Mouse (Mus musculus): ENCODE results near the gene Rassf5. TPM values are rescaled to one million over a fixed set of nuclear protein-coding genes. Genes with fewer than 3 reads are reported as not detected.

Rassf5 gene
- polyA plus RNA-seq, 1 experiment from 2014 or later, result 6.5 TPM

GRCm38 (mm10) chr1:131204461-131204860 lies 40.6 kb downstream of the Rassf5 start:
- WGBS, result 60% methylated on average over 8 of the region's 8 CpGs
- H3K9ac ChIP-seq, result no peak overlapping the region
- H3K27me3 ChIP-seq, result no peaks in the 10 kb centered on the region
- ATAC-seq (ENCODE audit: borderline replicate concordance, extremely low read depth, low FRiP score, low TSS enrichment), result no peak
- no peaks in the 10 kb centered on the region for H3K36me3 ChIP-seq
- H3K9me3 ChIP-seq, result no peaks in the 10 kb centered on the region
- H3K27ac ChIP-seq, result no peak overlapping the region
- H3K4me2 ChIP-seq, result no peak overlapping the region
- peaks cover 20% of the 10 kb centered on the region for H3K4me1 ChIP-seq
- H3K4me3 ChIP-seq, result no peak overlapping the region

GRCm38 (mm10) chr1:131201391-131201790 lies 43.7 kb downstream of the Rassf5 start:
- H3K36me3 ChIP-seq, result no peaks in the 10 kb centered on the region
- ATAC-seq (ENCODE audit: borderline replicate concordance, extremely low read depth, low FRiP score, low TSS enrichment), result no peak
- no peak overlapping the region for H3K9ac ChIP-seq
- H3K4me2 ChIP-seq, result no peak overlapping the region
- no peaks in the 10 kb centered on the region for H3K9me3 ChIP-seq
- H3K27ac ChIP-seq, result no peak overlapping the region
- H3K27me3 ChIP-seq, result no peaks in the 10 kb centered on the region
- H3K4me1 ChIP-seq, result peaks cover 17% of the 10 kb centered on the region
- WGBS, result 71% methylated on average over 4 of the region's 4 CpGs
- H3K4me3 ChIP-seq, result no peak overlapping the region

GRCm38 (mm10) chr1:131200588-131200987 lies 44.5 kb downstream of the Rassf5 start:
- 28% methylated on average over 10 of the region's 10 CpGs for WGBS

GRCm38 (mm10) chr1:131199976-131200375 lies 45.1 kb downstream of the Rassf5 start:
- H3K36me3 ChIP-seq, result no peaks in the 10 kb centered on the region
- no peak overlapping the region for H3K4me3 ChIP-seq
- H3K9ac ChIP-seq, result no peak overlapping the region
- peak; percentile 48; the same call in 1 of the 2 replicates for ATAC-seq (ENCODE audit: borderline replicate concordance, extremely low read depth, low FRiP score, low TSS enrichment)
- no peaks in the 10 kb centered on the region for H3K27me3 ChIP-seq
- peaks cover 21% of the 10 kb centered on the region for H3K4me1 ChIP-seq
- no peak overlapping the region for H3K27ac ChIP-seq
- 51% methylated on average over 12 of the region's 12 CpGs for WGBS
- 0 out of 2 replicates have a peak overlapping the region, but pooled peaks have one; percentile 2 for H3K4me2 ChIP-seq
- H3K9me3 ChIP-seq, result no peaks in the 10 kb centered on the region

More at GRCm38 (mm10) chr1:131200588-131200987, 44.5 kb downstream of the Rassf5 start:
- Histone ChIP-seq H3K36me3 (no peaks in the 10 kb centered on the region), H3K9ac (no peak overlapping the region), H3K9me3 (no peaks in the 10 kb centered on the region), H3K4me3 (no peak overlapping the region), H3K4me1 (peaks cover 21% of the 10 kb centered on the region), H3K27me3 (no peaks in the 10 kb centered on the region), H3K4me2 (no peak overlapping the region), H3K27ac (no peak overlapping the region)
- no peak for ATAC-seq (ENCODE audit: borderline replicate concordance, extremely low read depth, low FRiP score, low TSS enrichment)

- H3K4me1 ChIP-seq, result peaks cover 21% of the 10 kb centered on the region
- no peaks in the 10 kb centered on the region for H3K9me3 ChIP-seq
- H3K9ac ChIP-seq, result no peak overlapping the region
- WGBS, result 75% methylated on average over 18 of the region's 18 CpGs
- H3K4me2 ChIP-seq, result no peak overlapping the region
- no peaks in the 10 kb centered on the region for H3K36me3 ChIP-seq
- no peak overlapping the region for H3K27ac ChIP-seq
- H3K4me3 ChIP-seq, result no peak overlapping the region
- no peak for ATAC-seq (ENCODE audit: borderline replicate concordance, extremely low read depth, low FRiP score, low TSS enrichment)
- no peaks in the 10 kb centered on the region for H3K27me3 ChIP-seq
Observed at GRCm38 (mm10) chr1:131199118-131199821, 45.8 kb downstream of the Rassf5 start.

- H3K9me3 ChIP-seq, result no peaks in the 10 kb centered on the region
- no peak for ATAC-seq (ENCODE audit: borderline replicate concordance, extremely low read depth, low FRiP score, low TSS enrichment)
- H3K9ac ChIP-seq, result no peak overlapping the region
- peaks cover 21% of the 10 kb centered on the region for H3K4me1 ChIP-seq
- WGBS, result 75% methylated on average over 9 of the region's 9 CpGs
- H3K4me2 ChIP-seq, result no peak overlapping the region
- H3K4me3 ChIP-seq, result no peak overlapping the region
- H3K27me3 ChIP-seq, result no peaks in the 10 kb centered on the region
- no peaks in the 10 kb centered on the region for H3K36me3 ChIP-seq
- H3K27ac ChIP-seq, result no peak overlapping the region
Observed at GRCm38 (mm10) chr1:131198417-131198960, 46.6 kb downstream of the Rassf5 start.

GRCm38 (mm10) chr1:131196107-131196506 lies 49.0 kb downstream of the Rassf5 start:
- WGBS, result 36% methylated on average over 2 of the region's 2 CpGs
- ATAC-seq (ENCODE audit: borderline replicate concordance, extremely low read depth, low FRiP score, low TSS enrichment), result no peak
- Histone ChIP-seq H3K4me1 (peaks cover 19% of the 10 kb centered on the region), H3K9ac (no peak overlapping the region), H3K4me2 (no peak overlapping the region), H3K27me3 (no peaks in the 10 kb centered on the region), H3K4me3 (no peak overlapping the region), H3K9me3 (no peaks in the 10 kb centered on the region), H3K27ac (no peak overlapping the region), H3K36me3 (no peaks in the 10 kb centered on the region)

GRCm38 (mm10) chr1:131195653-131196052 lies 49.4 kb downstream of the Rassf5 start:
- Histone ChIP-seq H3K36me3 (no peaks in the 10 kb centered on the region), H3K27ac (no peak overlapping the region), H3K9me3 (no peaks in the 10 kb centered on the region), H3K9ac (no peak overlapping the region), H3K4me3 (no peak overlapping the region), H3K4me1 (peaks cover 15% of the 10 kb centered on the region), H3K27me3 (no peaks in the 10 kb centered on the region), H3K4me2 (no peak overlapping the region)
- no peak for ATAC-seq (ENCODE audit: borderline replicate concordance, extremely low read depth, low FRiP score, low TSS enrichment)
- 77% methylated on average over 7 of the region's 7 CpGs for WGBS

- ATAC-seq (ENCODE audit: borderline replicate concordance, extremely low read depth, low FRiP score, low TSS enrichment), result no peak
- H3K4me3 ChIP-seq, result no peak overlapping the region
- H3K27ac ChIP-seq, result no peak overlapping the region
- no peaks in the 10 kb centered on the region for H3K9me3 ChIP-seq
- no peaks in the 10 kb centered on the region for H3K27me3 ChIP-seq
- 0 out of 2 replicates have a peak, but pooled peaks cover 4% of the 10 kb centered on the region for H3K4me1 ChIP-seq
- 27% methylated on average over 3 of the region's 3 CpGs for WGBS
- H3K4me2 ChIP-seq, result no peak overlapping the region
- H3K36me3 ChIP-seq, result no peaks in the 10 kb centered on the region
- H3K9ac ChIP-seq, result no peak overlapping the region
Observed at GRCm38 (mm10) chr1:131193746-131194145, 51.3 kb downstream of the Rassf5 start.

- Histone ChIP-seq H3K36me3 (no peaks in the 10 kb centered on the region), H3K9ac (no peak overlapping the region), H3K9me3 (no peaks in the 10 kb centered on the region), H3K4me1 (no peaks in the 10 kb centered on the region), H3K4me3 (no peak overlapping the region), H3K27me3 (no peaks in the 10 kb centered on the region), H3K4me2 (no peak overlapping the region), H3K27ac (no peak overlapping the region)
- WGBS, result 87% methylated on average over 5 of the region's 5 CpGs
- ATAC-seq (ENCODE audit: borderline replicate concordance, extremely low read depth, low FRiP score, low TSS enrichment), result no peak
Observed at GRCm38 (mm10) chr1:131188655-131189054, 56.4 kb downstream of the Rassf5 start.

- H3K27me3 ChIP-seq, result no peaks in the 10 kb centered on the region
- H3K4me1 ChIP-seq, result no peaks in the 10 kb centered on the region
- no peak overlapping the region for H3K4me2 ChIP-seq
- H3K27ac ChIP-seq, result no peak overlapping the region
- H3K4me3 ChIP-seq, result no peak overlapping the region
- H3K9ac ChIP-seq, result no peak overlapping the region
- 80% methylated on average over 5 of the region's 5 CpGs for WGBS
- no peaks in the 10 kb centered on the region for H3K9me3 ChIP-seq
- H3K36me3 ChIP-seq, result no peaks in the 10 kb centered on the region
- ATAC-seq (ENCODE audit: borderline replicate concordance, extremely low read depth, low FRiP score, low TSS enrichment), result no peak
Observed at GRCm38 (mm10) chr1:131187856-131188255, 57.2 kb downstream of the Rassf5 start.

GRCm38 (mm10) chr1:131186995-131187394 lies 58.1 kb downstream of the Rassf5 start:
- Histone ChIP-seq H3K4me3 (no peak overlapping the region), H3K4me2 (no peak overlapping the region), H3K27ac (no peak overlapping the region), H3K27me3 (no peaks in the 10 kb centered on the region), H3K9ac (no peak overlapping the region), H3K9me3 (no peaks in the 10 kb centered on the region), H3K36me3 (no peaks in the 10 kb centered on the region), H3K4me1 (no peaks in the 10 kb centered on the region)
- 70% methylated on average over 6 of the region's 6 CpGs for WGBS
- no peak for ATAC-seq (ENCODE audit: borderline replicate concordance, extremely low read depth, low FRiP score, low TSS enrichment)

Measured in lung, embryonic 15.5 days (tissue).